Mouse (Mus musculus): ENCODE results near the gene Zfp455. TPM values are rescaled to one million over a fixed set of nuclear protein-coding genes. Genes with fewer than 3 reads are reported as not detected.
A peak's percentile ranks its signal among the peaks of the same experiment; 100 is the strongest.

Gene Zfp455
- 1 to 10 TPM; 5.7 to 6.5 (median 6.5) TPM for polyA plus RNA-seq (2017; shearing (Covaris generic))

GRCm38 (mm10) chr13:67194340-67194894 lies at the start of gene Zfp455:
TSS of gene Zfp455 (plus strand) at chr13:67194506.
- peak; percentile 98 for ATAC-seq

- ATAC-seq: peak; percentile 56
Observed at GRCm38 (mm10) chr13:67166122-67166521, 28.2 kb upstream of the Zfp455 start.

GRCm38 (mm10) chr13:67172991-67173722 lies 21.1 kb upstream of the Zfp455 start, which contains the start of gene Rsl1:
TSS of gene Rsl1 (plus strand) at chr13:67173182.
- ATAC-seq: peak; percentile 99

DNA sequence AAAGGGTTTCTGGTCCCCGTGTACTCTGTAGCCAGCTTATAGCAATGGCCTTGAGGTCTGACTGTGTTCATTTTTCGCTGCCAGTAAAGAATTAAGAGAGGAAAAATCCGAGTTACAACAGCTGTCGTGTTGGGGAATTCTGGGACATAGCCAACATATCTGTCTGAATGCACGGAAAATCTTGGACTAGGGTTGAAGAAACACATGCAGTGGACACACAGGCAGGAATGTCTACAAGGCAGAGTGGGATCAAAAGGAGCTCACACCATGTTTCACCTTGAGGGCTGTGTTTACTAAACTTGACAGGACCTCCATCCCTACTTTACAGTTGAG lies 20.6 kb upstream of the Zfp455 start:
- ATAC-seq: no peak

- no peak for ATAC-seq
Observed at GRCm38 (mm10) chr13:67201656-67202055, 7.3 kb downstream of the Zfp455 start.

DNA sequence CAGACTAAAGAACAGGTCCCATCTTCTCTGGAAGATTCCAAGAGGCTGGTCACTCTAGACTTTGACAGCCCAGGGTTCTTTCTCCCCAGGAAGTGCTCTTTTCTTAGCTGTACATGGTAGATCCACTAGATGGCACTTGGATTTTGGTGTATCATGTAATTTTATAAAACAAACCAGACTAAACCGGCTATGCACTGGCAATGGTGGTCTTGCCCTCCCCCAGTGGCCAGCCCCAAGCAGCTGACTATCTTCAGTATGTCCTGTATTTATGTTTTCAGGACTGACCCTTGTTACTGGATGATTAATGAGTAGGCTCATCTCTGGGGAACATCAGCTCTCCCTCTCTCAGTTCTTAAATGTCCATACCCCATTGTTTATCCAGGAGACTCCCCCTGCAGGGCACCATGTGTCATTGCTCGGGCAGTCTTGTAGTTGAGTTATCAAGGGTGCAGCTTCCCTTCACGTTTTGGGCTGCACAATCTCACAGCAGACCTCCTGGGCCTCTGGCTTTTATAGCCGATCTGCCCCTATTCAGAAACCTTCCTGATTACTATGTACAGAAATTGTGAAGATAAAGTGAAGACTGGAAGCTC lies 19.8 kb downstream of the Zfp455 start:
- ATAC-seq: peak; percentile 68

Other genes starting within 250 kb of the Zfp455 start
- 1 to 10 TPM; 6.9 to 8.7 (median 8.6) TPM for gene Zfp712, start 133.3 kb upstream of the Zfp455 start, polyA plus RNA-seq (2017; shearing (Covaris generic))
- 1 to 10 TPM; 3.4 to 7.7 (median 5.8) TPM for gene Zfp708, start 96.5 kb upstream of the Zfp455 start, polyA plus RNA-seq (2017; shearing (Covaris generic))
- 1 to 10 TPM; 3.7 to 5.5 (median 4.8) TPM for gene Gm28557, start 85.9 kb upstream of the Zfp455 start, polyA plus RNA-seq (2017; shearing (Covaris generic))
- gene Rslcan18, start 78.2 kb upstream of the Zfp455 start, polyA plus RNA-seq (2017; shearing (Covaris generic)): under 1 TPM in 2 of 3 experiments, not detected in 1; 0.44 to 0.50 TPM
- gene Zfp759, start 72.8 kb upstream of the Zfp455 start, polyA plus RNA-seq (2017; shearing (Covaris generic)): 1 to 10 TPM; 1.9 to 2.6 (median 2.0) TPM
- gene Rsl1, start 21.3 kb upstream of the Zfp455 start, polyA plus RNA-seq (2017; shearing (Covaris generic)): 10 to 100 TPM; 17.0 to 23.5 (median 21.8) TPM
- 1 to 10 TPM; 1.4 to 3.7 (median 1.9) TPM for gene Zfp458, start 84.0 kb downstream of the Zfp455 start, polyA plus RNA-seq (2017; shearing (Covaris generic))
- gene Zfp457, start 112.0 kb downstream of the Zfp455 start, polyA plus RNA-seq (2017; shearing (Covaris generic)): under 1 TPM in 1 of 3 experiments, not detected in 2; 0.40 TPM
- 1 to 10 TPM; 5.1 to 8.1 (median 6.1) TPM for gene Zfp595, start 138.1 kb downstream of the Zfp455 start, polyA plus RNA-seq (2017; shearing (Covaris generic))
- gene Gm28044, start 166.0 kb downstream of the Zfp455 start, polyA plus RNA-seq (2017; shearing (Covaris generic)): under 1 TPM in 1 of 3 experiments, not detected in 2; 0.69 TPM
- 1 to 10 TPM; 2.1 to 3.2 (median 2.8) TPM for gene Zfp953, start 166.1 kb downstream of the Zfp455 start, polyA plus RNA-seq (2017; shearing (Covaris generic))
- gene Gm28041, start 181.2 kb downstream of the Zfp455 start, polyA plus RNA-seq (2017; shearing (Covaris generic)): 1 to 10 TPM in 2 of 3 experiments, under 1 TPM in 1; 0.78 to 2.9 (median 2.5) TPM
- 1 to 10 TPM; 5.5 to 7.2 (median 5.6) TPM for gene Zfp456, start 181.3 kb downstream of the Zfp455 start, polyA plus RNA-seq (2017; shearing (Covaris generic))
- gene Zfp429, start 205.3 kb downstream of the Zfp455 start, polyA plus RNA-seq (2017; shearing (Covaris generic)): 10 to 100 TPM; 24.1 to 28.1 (median 25.8) TPM
- gene Zfp459, start 226.9 kb downstream of the Zfp455 start, polyA plus RNA-seq (2017; shearing (Covaris generic)): 1 to 10 TPM in 1 of 3 experiments, under 1 TPM in 2; 0.19 to 5.7 (median 0.82) TPM

Measured in inflammation-experienced regulatory T-cells, adult 6 months (primary cell).